ENCODE assay signal across 9 mouse cellular contexts in genomic region chr10:41682546-41683393, GRCm38 (mm10). TPM values are rescaled to one million over a fixed set of nuclear protein-coding genes. Genes with fewer than 3 reads are reported as not detected.
A peak's percentile ranks its signal among the peaks of the same experiment; 100 is the strongest.
DNase-seq lines count a peak whose midpoint lies in the region; ATAC-seq and TF ChIP-seq lines count a peak whose summit lies in the region.
"Had no signal": no experiment of that assay in that cellular context is flagged by ENCODE, and none has a peak within 500 bp of the region (broad histone marks: within the 10 kb centered on the region; RNA-seq: fewer than 3 reads in every experiment).

No protein-coding gene starts in this region.

- peak; percentile 91 for TF ChIP-seq CTCF in CH12.LX (conservative IDR thresholded peaks at IDR 0.05 in 1 of 2, IDR thresholded peaks at IDR 0.05 in 1 of 2; ENCODE audit: low read depth in 2 of 2, low read length in 2 of 2)

- ATAC-seq in erythroid progenitor cell, adult 5-6 weeks (replicated peaks; ENCODE audit: low FRiP score, poor library complexity, severe bottlenecking), result peak; percentile 69
- 0 out of 2 replicates have a peak, but pooled peaks have one; percentile 19 for ATAC-seq in heart, embryonic 15.5 days (replicated peaks; ENCODE audit: insufficient number of reproducible peaks, insufficient read depth, low FRiP score, low read depth)
- ATAC-seq in lung, embryonic 15.5 days (ENCODE audit: borderline replicate concordance, extremely low read depth, low FRiP score, low TSS enrichment), result 0 out of 2 replicates have a peak, but pooled peaks have one; percentile 21

- H3K27me3 ChIP-seq in CH12.LX (replicated peaks), result no peaks in the 10 kb centered on the region
- H3K27me3 ChIP-seq in heart, embryonic 15.5 days, result 0 out of 2 replicates have a peak, but pooled peaks cover 9% of the 10 kb centered on the region
- H3K27me3 ChIP-seq in lung, embryonic 15.5 days, result peaks cover 5% of the 10 kb centered on the region

- H3K27ac ChIP-seq in CH12.LX (ENCODE audit: insufficient read depth, low read depth), result no peak overlapping the region
- H3K27ac ChIP-seq in heart, embryonic 15.5 days, result no peak overlapping the region
- H3K27ac ChIP-seq in lung, embryonic 15.5 days, result no peak overlapping the region
- H3K27ac ChIP-seq: liver, embryonic 15.5 days had no signal

- WGBS in heart, embryonic 15.5 days, result 35% methylated on average over 16 of the region's 16 CpGs
- WGBS in lung, embryonic 15.5 days, result 21% methylated on average over 16 of the region's 16 CpGs

- H3K9me3 ChIP-seq in CH12.LX (replicated peaks; ENCODE audit: low read length), result peaks cover 5% of the 10 kb centered on the region
- H3K9me3 ChIP-seq in heart, embryonic 15.5 days (replicated peaks), result no peaks in the 10 kb centered on the region
- no peaks in the 10 kb centered on the region for H3K9me3 ChIP-seq in lung, embryonic 15.5 days
- H3K9me3 ChIP-seq: liver, embryonic 15.5 days had no signal

- peak; percentile 84 for DNase-seq in CH12.LX (ENCODE audit: extremely low read depth)
- DNase-seq in brain, adult 2 months (ENCODE audit: low read depth, low spot score), result peak; percentile 93
- peak; percentile 70 to 95 for DNase-seq in layer of hippocampus, adult 18-20 months (ENCODE audit: low spot score in 2 of 2)
- DNase-seq in ovary, postnatal 10 days (ENCODE audit: low spot score), result peak; percentile 69
- peak; percentile 89 for DNase-seq in thymus, postnatal 0 days (ENCODE audit: low spot score)

- peak; percentile 96 for TF ChIP-seq RAD21 in CH12.LX (IDR thresholded peaks at IDR 0.05; ENCODE audit: low read depth, low read length)

- peaks cover 0 to 16% of the 10 kb centered on the region in 2 experiments; a peak in 2 of 4 replicates for H3K4me1 ChIP-seq in CH12.LX (ENCODE audit: control insufficient read depth in 1 of 2, insufficient read depth in 2 of 2)
- H3K4me1 ChIP-seq in heart, embryonic 15.5 days (replicated peaks), result peaks cover 20% of the 10 kb centered on the region
- no peaks in the 10 kb centered on the region; the same call in 1 of the 2 replicates for H3K4me1 ChIP-seq in lung, embryonic 15.5 days

- H3K79me2 ChIP-seq in CH12.LX (replicated peaks; ENCODE audit: control insufficient read depth, extremely low read depth, insufficient read depth, poor library complexity, severe bottlenecking), result no peaks in the 10 kb centered on the region

- no peak for TF ChIP-seq EP300 in CH12.LX (IDR thresholded peaks at IDR 0.05; ENCODE audit: low read length)

- in situ Hi-C loops in CH12.LX (cut with MboI; ENCODE audit: low pct_ligation_motif_present, low pct_unique_long_range_greater_than_20kb, low sequenced_read_pairs), result loop anchor here (5.0 to 25.0 kb wide), 2 partner anchors 165 to 270 kb away; partner anchors contain the start of gene Cd164

- no peak overlapping the region for H3K4me3 ChIP-seq in CH12.LX (replicated peaks in 1 of 3; ENCODE audit: low read depth in 2 of 3, low read length in 2 of 3, poor library complexity in 1 of 3)
- no peak overlapping the region for H3K4me3 ChIP-seq in heart, embryonic 15.5 days
- no peak overlapping the region for H3K4me3 ChIP-seq in lung, embryonic 15.5 days
- H3K4me3 ChIP-seq: liver, embryonic 15.5 days had no signal

- dilution Hi-C loops in CH12.LX (cut with MboI; ENCODE audit: extremely low pct_ligation_motif_present, extremely low pct_unique_long_range_greater_than_20kb, low sequenced_read_pairs), result no loop called here

- no peaks in the 10 kb centered on the region for H3K36me3 ChIP-seq in CH12.LX (replicated peaks in 1 of 2; ENCODE audit: control insufficient read depth in 1 of 2, insufficient read depth in 1 of 2, low read length in 1 of 2)
- H3K36me3 ChIP-seq in heart, embryonic 15.5 days, result no peaks in the 10 kb centered on the region
- no peaks in the 10 kb centered on the region for H3K36me3 ChIP-seq in lung, embryonic 15.5 days
- H3K36me3 ChIP-seq: liver, embryonic 15.5 days had no signal

- peak overlapping the region; percentile 16; the same call in 1 of the 2 replicates for H3K4me2 ChIP-seq in CH12.LX (ENCODE audit: insufficient read depth, low read depth, poor library complexity, severe bottlenecking)
- no peak overlapping the region for H3K4me2 ChIP-seq in heart, embryonic 15.5 days
- H3K4me2 ChIP-seq in lung, embryonic 15.5 days, result no peak overlapping the region
- H3K4me2 ChIP-seq: liver, embryonic 15.5 days had no signal

- no peak for TF ChIP-seq POLR2A in CH12.LX (IDR thresholded peaks at IDR 0.05; ENCODE audit: low read depth, low read length)

- no peak overlapping the region for H3K9ac ChIP-seq in CH12.LX (ENCODE audit: insufficient read depth, low read depth)
- H3K9ac ChIP-seq in heart, embryonic 15.5 days, result no peak overlapping the region
- no peak overlapping the region for H3K9ac ChIP-seq in lung, embryonic 15.5 days
- H3K9ac ChIP-seq: liver, embryonic 15.5 days had no signal

TF ChIP-seq in CH12.LX, 34 proteins besides CTCF, POLR2A, EP300 and RAD21:
- TF ChIP-seq NELFE (IDR thresholded peaks at IDR 0.05; ENCODE audit: low read depth, low read length), result peak; percentile 48; the same call in 1 of the 2 replicates
- TF ChIP-seq UBTF (IDR thresholded peaks at IDR 0.05; ENCODE audit: low read depth, low read length), result no peak
- no peak for TF ChIP-seq ZKSCAN1 (IDR thresholded peaks at IDR 0.05; ENCODE audit: borderline replicate concordance, low read depth, low read length)
- TF ChIP-seq POLR2AphosphoS2 (IDR thresholded peaks at IDR 0.05; ENCODE audit: low read depth, low read length), result no peak
- TF ChIP-seq IRF4 (IDR thresholded peaks at IDR 0.05; ENCODE audit: low read depth, low read length), result no peak
- peak; percentile 93 for TF ChIP-seq ZC3H11A (IDR thresholded peaks at IDR 0.05; ENCODE audit: low read depth, low read length)
- peak; percentile 93 for TF ChIP-seq MYC (IDR thresholded peaks at IDR 0.05; ENCODE audit: low read depth, low read length)
- 0 out of 2 replicates have a peak, but pooled peaks have one; percentile 48 for TF ChIP-seq MXI1 (IDR thresholded peaks at IDR 0.05; ENCODE audit: low read depth, low read length)
- TF ChIP-seq ELF1 (IDR thresholded peaks at IDR 0.05; ENCODE audit: low read depth, low read length), result no peak
- peak; percentile 41; the same call in 1 of the 2 replicates for TF ChIP-seq MEF2A (IDR thresholded peaks at IDR 0.05; ENCODE audit: borderline replicate concordance, low read depth, low read length)
- peak; percentile 50; the same call in 1 of the 2 replicates for TF ChIP-seq BHLHE40 (IDR thresholded peaks at IDR 0.05; ENCODE audit: low read depth, low read length)
- TF ChIP-seq TBP (conservative IDR thresholded peaks at IDR 0.05; ENCODE audit: low read depth, low read length), result no peak
- 0 out of 2 replicates have a peak, but pooled peaks have one; percentile 28 for TF ChIP-seq JUND (conservative IDR thresholded peaks at IDR 0.05; ENCODE audit: low read depth, low read length)
- peak; percentile 92 for TF ChIP-seq SMC3 (IDR thresholded peaks at IDR 0.05; ENCODE audit: low read depth, low read length)
- no peak for TF ChIP-seq CHD1 (IDR thresholded peaks at IDR 0.05; ENCODE audit: low read depth, low read length)
- no peak for TF ChIP-seq MAZ (IDR thresholded peaks at IDR 0.05; ENCODE audit: low read depth, low read length)
- no peak for TF ChIP-seq USF1 (IDR thresholded peaks at IDR 0.05; ENCODE audit: low read depth, low read length)
- TF ChIP-seq ZNF384 (IDR thresholded peaks at IDR 0.05; ENCODE audit: low read depth, low read length), result peak; percentile 68; the same call in 1 of the 2 replicates

RNA-seq across cellular contexts. Expression of gene Ccdc162, which starts 33.7 kb away (rescaled TPM):
- 0.59 and 0.64 TPM in 2 replicates for total RNA-seq in CH12.LX (2012; rRNA removed)
- 1.3 and 1.5 TPM in 2 replicates for total RNA-seq in CH12.LX (2014; rRNA removed)
- polyA plus RNA-seq in CH12.LX (2012; ENCODE audit: insufficient read length, low read depth), result 1.1 and 1.3 TPM in 2 replicates
- not detected in 2 replicates for total RNA-seq in erythroid progenitor cell, adult 5-6 weeks (2015; ENCODE audit: low replicate concordance)
- total RNA-seq in erythroid progenitor cell, adult 5-6 weeks (2017; ENCODE audit: low replicate concordance), result not detected in 2 replicates
- polyA plus RNA-seq in heart, embryonic 15.5 days (2015; fragmentation: Nextera tagmentation; extraction: Ambion mirVana), result 0.26 and 0.68 TPM in 2 replicates
- total RNA-seq in layer of hippocampus, adult 18-20 months (2021), result 1 to 10 TPM; 1.7 to 2.3 TPM
- 0.25 and 0.77 TPM in 2 replicates for polyA plus RNA-seq in lung, embryonic 15.5 days (2015; fragmentation: Nextera tagmentation; extraction: Ambion mirVana)
- 2.3 and 2.4 TPM in 2 replicates for polyA plus RNA-seq in thymus, postnatal 0 days (2015; fragmentation: Nextera tagmentation; extraction: Ambion mirVana)
- polyA plus RNA-seq: liver, embryonic 15.5 days had no signal

Comparison
In these comparisons a context has a peak if more than half of its experiments do, and no peak if none do; other contexts are left out.
1. ATAC-seq: peak in every context shown above with its lines; median percentile 69 in erythroid progenitor cell, adult 5-6 weeks; 21 in lung, embryonic 15.5 days; 19 in heart, embryonic 15.5 days.